Mouse (Mus musculus): Measurements from ENCODE around the gene Tmem254c. TPM values are rescaled to one million over a fixed set of nuclear protein-coding genes. Genes with fewer than 3 reads are reported as not detected.

The Tmem254c gene
- total RNA-seq, 1 experiment from 2014 or later, result 21.0 TPM

Other genes starting within 250 kb of the Tmem254c start
- 70.1 and 72.0 TPM in 2 replicates for gene Anxa11, start 225.2 kb downstream of the Tmem254c start, total RNA-seq (2021)
- gene Plac9a, start 164.3 kb downstream of the Tmem254c start, total RNA-seq (2021), result 1.3 and 2.8 TPM in 2 replicates
- 1.7 and 3.2 TPM in 2 replicates for gene Tmem254a, start 139.7 kb downstream of the Tmem254c start, total RNA-seq (2021)
- not detected in 2 replicates for gene Cphx1, start 129.1 kb downstream of the Tmem254c start, total RNA-seq (2021)
- 0.15 and 0.81 TPM in 2 replicates for gene Duxbl1, start 88.8 kb downstream of the Tmem254c start, total RNA-seq (2021)
- gene Gm9780, start 24.6 kb downstream of the Tmem254c start, total RNA-seq (2021), result 6.6 and 6.7 TPM in 2 replicates
- gene Cphx2, start 14.2 kb upstream of the Tmem254c start, total RNA-seq (2021), result not detected in 2 replicates
- gene Cphx3, start 14.9 kb upstream of the Tmem254c start, total RNA-seq (2021), result not detected in 2 replicates
- gene Duxbl2, start 51.0 kb upstream of the Tmem254c start, total RNA-seq (2021), result not detected in 2 replicates
- 21.1 and 31.2 TPM in 2 replicates for gene Plac9b, start 115.1 kb upstream of the Tmem254c start, total RNA-seq (2021)
- gene Tmem254b, start 139.7 kb upstream of the Tmem254c start, total RNA-seq (2021), result 11.4 and 22.6 TPM in 2 replicates
- gene Duxbl3, start 190.6 kb upstream of the Tmem254c start, total RNA-seq (2021), result 1.1 TPM in 1 of 2 replicates, not detected in the other

Data from adrenal gland, postnatal 25 days (tissue).